Mouse (Mus musculus): ENCODE data around the gene Lat. TPM values are rescaled to one million over a fixed set of nuclear protein-coding genes. Genes with fewer than 3 reads are reported as not detected.
"Not testable (repeated sequence)": the region's sequence is repeated elsewhere in the genome, so short reads cannot be mapped to it uniquely, and the experiment has no call there.

Lat gene
- polyA plus RNA-seq, 1 experiment = 11.8 TPM

- TF ChIP-seq POLR2A (IDR thresholded peaks at IDR 0.05; ENCODE audit: low read depth, low read length) = no peak
- no peak for TF ChIP-seq CTCF (conservative IDR thresholded peaks at IDR 0.05; ENCODE audit: insufficient read depth, insufficient read length, low read depth, low read length)
- whole genome bisulfite sequencing = 73% methylated on average over 2 of the region's 2 CpGs
These were observed 39.3 kb upstream of the Lat start for GRCm38 (mm10) chr7:126408686-126409085.

GRCm38 (mm10) chr7:126402518-126402917 lies 33.1 kb upstream of the Lat start:
- 76% methylated on average over 8 of the region's 8 CpGs for WGBS
- H3K27me3 ChIP-seq (replicated peaks; ENCODE audit: control insufficient read depth, insufficient read depth, low read length); H3K27ac ChIP-seq (ENCODE audit: insufficient read depth, low read depth, low read length); H3K4me1 ChIP-seq (ENCODE audit: control insufficient read depth, insufficient read depth, low read length); H3K4me3 ChIP-seq (ENCODE audit: insufficient read depth, low read depth, low read length); H3K36me3 ChIP-seq (ENCODE audit: control insufficient read depth, insufficient read depth, low read length); DNase-seq: not testable (repeated sequence)

More at GRCm38 (mm10) chr7:126408686-126409085, 39.3 kb upstream of the Lat start:
- no peak for DNase-seq
- no peaks in the 10 kb centered on the region for H3K4me1 ChIP-seq (ENCODE audit: control insufficient read depth, insufficient read depth, low read length)
- H3K27ac ChIP-seq (ENCODE audit: insufficient read depth, low read depth, low read length) = no peak overlapping the region
- H3K36me3 ChIP-seq (ENCODE audit: control insufficient read depth, insufficient read depth, low read length) = no peaks in the 10 kb centered on the region
- no peak overlapping the region for H3K4me3 ChIP-seq (ENCODE audit: insufficient read depth, low read depth, low read length)
- no peaks in the 10 kb centered on the region for H3K27me3 ChIP-seq (replicated peaks; ENCODE audit: control insufficient read depth, insufficient read depth, low read length)

DNA sequence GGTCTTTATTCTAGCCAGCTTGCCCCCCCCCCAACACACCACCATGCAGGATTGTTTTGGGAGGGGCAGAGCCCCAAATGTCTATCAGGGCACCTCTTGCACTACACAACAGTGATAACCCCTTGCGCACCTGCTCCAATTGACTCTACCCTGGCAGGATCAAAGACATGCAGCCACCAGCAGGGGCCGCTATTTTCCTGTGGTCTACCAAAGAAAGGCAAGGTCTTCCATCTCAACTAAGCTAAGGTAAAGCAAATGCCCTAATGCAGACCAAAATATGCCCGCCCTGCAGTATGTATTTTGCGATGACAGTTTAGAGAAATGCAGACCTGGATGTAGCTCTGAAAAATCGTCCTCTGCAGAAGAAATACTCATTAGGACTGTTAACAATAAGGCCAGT lies 30.2 kb upstream of the Lat start:
- peak; percentile 86 for DNase-seq
- TF ChIP-seq CTCF (conservative IDR thresholded peaks at IDR 0.05; ENCODE audit: insufficient read depth, insufficient read length, low read depth, low read length) (peak; percentile 85), POLR2A (IDR thresholded peaks at IDR 0.05; ENCODE audit: low read depth, low read length) (no peak)
- Histone ChIP-seq H3K27me3 (replicated peaks; ENCODE audit: control insufficient read depth, insufficient read depth, low read length) (no peaks in the 10 kb centered on the region), H3K4me3 (ENCODE audit: insufficient read depth, low read depth, low read length) (no peak overlapping the region), H3K27ac (ENCODE audit: insufficient read depth, low read depth, low read length) (no peak overlapping the region), H3K4me1 (ENCODE audit: control insufficient read depth, insufficient read depth, low read length) (no peaks in the 10 kb centered on the region; the same call in 1 of the 2 replicates), H3K36me3 (ENCODE audit: control insufficient read depth, insufficient read depth, low read length) (no peaks in the 10 kb centered on the region)
- WGBS = 10% methylated on average over 5 of the region's 5 CpGs

DNA sequence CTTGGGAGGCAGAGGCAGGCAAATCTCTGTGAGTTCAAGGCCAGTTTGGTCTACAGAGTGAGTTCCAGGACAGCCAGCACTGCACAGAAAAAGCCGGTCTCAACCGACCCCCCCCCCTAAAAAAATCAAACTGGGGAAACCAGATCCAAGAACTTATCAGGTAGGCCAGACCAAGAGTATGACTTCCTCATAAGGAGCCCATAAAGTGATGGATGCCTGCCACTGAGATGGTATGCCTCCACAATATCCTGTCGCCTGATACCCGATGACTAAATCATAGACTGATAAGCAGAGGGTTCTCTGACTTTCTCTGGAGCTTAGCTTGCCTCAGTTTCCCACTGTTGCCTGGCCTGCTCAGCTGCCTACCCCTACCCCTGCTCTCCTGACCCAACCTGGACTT lies 28.5 kb upstream of the Lat start:
- no peak overlapping the region for H3K4me3 ChIP-seq (ENCODE audit: insufficient read depth, low read depth, low read length)

GRCm38 (mm10) chr7:126397221-126397620 lies 27.9 kb upstream of the Lat start:
- no peaks in the 10 kb centered on the region for H3K36me3 ChIP-seq (ENCODE audit: control insufficient read depth, insufficient read depth, low read length)
- 59% methylated on average over 6 of the region's 6 CpGs for WGBS
- H3K27me3 ChIP-seq (replicated peaks; ENCODE audit: control insufficient read depth, insufficient read depth, low read length) = no peaks in the 10 kb centered on the region
- no peak overlapping the region for H3K27ac ChIP-seq (ENCODE audit: insufficient read depth, low read depth, low read length)
- TF ChIP-seq POLR2A (IDR thresholded peaks at IDR 0.05; ENCODE audit: low read depth, low read length) (no peak), CTCF (conservative IDR thresholded peaks at IDR 0.05; ENCODE audit: insufficient read depth, insufficient read length, low read depth, low read length) (no peak)
- no peak overlapping the region for H3K4me3 ChIP-seq (ENCODE audit: insufficient read depth, low read depth, low read length)
- no peaks in the 10 kb centered on the region; the same call in 1 of the 2 replicates for H3K4me1 ChIP-seq (ENCODE audit: control insufficient read depth, insufficient read depth, low read length)
- no peak for DNase-seq

More for the DNA sequence above, 28.5 kb upstream of the Lat start:
- H3K36me3 ChIP-seq (ENCODE audit: control insufficient read depth, insufficient read depth, low read length) = no peaks in the 10 kb centered on the region
- no peaks in the 10 kb centered on the region for H3K27me3 ChIP-seq (replicated peaks; ENCODE audit: control insufficient read depth, insufficient read depth, low read length)
- no peak for TF ChIP-seq POLR2A (IDR thresholded peaks at IDR 0.05; ENCODE audit: low read depth, low read length)
- TF ChIP-seq CTCF (conservative IDR thresholded peaks at IDR 0.05; ENCODE audit: insufficient read depth, insufficient read length, low read depth, low read length) = no peak
- no peak for DNase-seq
- no peak overlapping the region for H3K27ac ChIP-seq (ENCODE audit: insufficient read depth, low read depth, low read length)
- WGBS = 92% methylated on average over 4 of the region's 4 CpGs
- no peaks in the 10 kb centered on the region; the same call in 1 of the 2 replicates for H3K4me1 ChIP-seq (ENCODE audit: control insufficient read depth, insufficient read depth, low read length)

- peak; percentile 99 for DNase-seq
- WGBS = under 1% methylated on average over 59 of the region's 59 CpGs
- H3K27me3 ChIP-seq (replicated peaks; ENCODE audit: control insufficient read depth, insufficient read depth, low read length) = no peaks in the 10 kb centered on the region
- H3K4me1 ChIP-seq (ENCODE audit: control insufficient read depth, insufficient read depth, low read length) = no peaks in the 10 kb centered on the region; the same call in 1 of the 2 replicates
- H3K36me3 ChIP-seq (ENCODE audit: control insufficient read depth, insufficient read depth, low read length) = no peaks in the 10 kb centered on the region
- H3K27ac ChIP-seq (ENCODE audit: insufficient read depth, low read depth, low read length) = no peak within 1 kb of the TSS
- H3K4me3 ChIP-seq (ENCODE audit: insufficient read depth, low read depth, low read length) = peak within 1 kb of the TSS; percentile 80
- TF ChIP-seq POLR2A (IDR thresholded peaks at IDR 0.05; ENCODE audit: low read depth, low read length) (peak; percentile 47), CTCF (conservative IDR thresholded peaks at IDR 0.05; ENCODE audit: insufficient read depth, insufficient read length, low read depth, low read length) (no peak)
These were observed 27.1 kb upstream of the Lat start, which contains the start of gene Nfatc2ip for GRCm38 (mm10) chr7:126396298-126397119. TSS of gene Nfatc2ip (minus strand) at chr7:126396737.

DNA sequence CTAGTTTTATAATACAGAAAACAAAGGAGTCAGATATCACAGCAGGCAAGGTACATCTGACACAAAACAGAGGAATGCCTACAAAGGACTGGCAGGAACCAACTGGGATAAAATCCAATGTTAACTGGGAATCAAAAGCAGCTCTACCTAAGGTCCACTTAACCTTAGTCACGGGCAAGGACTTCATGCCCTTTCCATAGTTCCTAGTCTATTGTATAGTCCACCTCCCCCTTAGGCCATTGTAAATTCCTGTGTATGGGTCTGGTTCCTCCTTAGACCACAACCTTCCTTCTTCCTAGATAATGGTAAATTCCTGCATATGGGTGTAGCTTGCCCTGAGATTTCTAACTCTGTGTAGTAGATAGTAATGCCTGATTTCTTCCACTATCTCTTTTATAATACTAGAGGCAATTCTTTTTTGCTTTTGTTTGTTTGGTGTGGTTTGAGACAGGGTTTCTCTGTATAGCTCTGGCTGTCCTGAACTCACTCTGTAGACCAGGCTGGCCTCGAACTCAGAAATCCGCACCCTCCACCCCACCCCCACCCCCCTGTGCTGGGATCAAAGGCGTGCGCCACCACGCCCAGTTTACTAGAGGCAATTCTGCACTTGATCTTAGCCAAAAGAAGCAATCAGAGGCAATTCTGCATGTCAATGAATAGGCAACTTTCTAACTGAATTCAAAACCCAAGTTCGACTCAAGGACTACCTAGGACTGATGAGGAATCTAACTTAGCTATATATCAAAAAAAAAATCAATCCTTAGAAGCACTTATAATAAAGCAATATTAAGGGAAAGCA lies 22.9 kb upstream of the Lat start:
- not testable (repeated sequence) for H3K4me3 ChIP-seq (ENCODE audit: insufficient read depth, low read depth, low read length); DNase-seq; H3K27ac ChIP-seq (ENCODE audit: insufficient read depth, low read depth, low read length); H3K27me3 ChIP-seq (replicated peaks; ENCODE audit: control insufficient read depth, insufficient read depth, low read length); H3K36me3 ChIP-seq (ENCODE audit: control insufficient read depth, insufficient read depth, low read length); H3K4me1 ChIP-seq (ENCODE audit: control insufficient read depth, insufficient read depth, low read length)
- WGBS = 91% methylated on average over 7 of the region's 7 CpGs

Measured in kidney, adult 2 months (tissue).